Mouse (Mus musculus): ENCODE measurements around the gene Cuedc1.

Cuedc1 gene

GRCm38 (mm10) chr11:88241468-88242301 lies 143.8 kb downstream of the Cuedc1 start:
- no peak for DNase-seq
